Mouse (Mus musculus): Measurements from ENCODE around the gene Rpa1. TPM values are rescaled to one million over a fixed set of nuclear protein-coding genes. Genes with fewer than 3 reads are reported as not detected.

Rpa1 gene
- polyA plus RNA-seq, 1 experiment from 2014 or later = 100 TPM

DNA sequence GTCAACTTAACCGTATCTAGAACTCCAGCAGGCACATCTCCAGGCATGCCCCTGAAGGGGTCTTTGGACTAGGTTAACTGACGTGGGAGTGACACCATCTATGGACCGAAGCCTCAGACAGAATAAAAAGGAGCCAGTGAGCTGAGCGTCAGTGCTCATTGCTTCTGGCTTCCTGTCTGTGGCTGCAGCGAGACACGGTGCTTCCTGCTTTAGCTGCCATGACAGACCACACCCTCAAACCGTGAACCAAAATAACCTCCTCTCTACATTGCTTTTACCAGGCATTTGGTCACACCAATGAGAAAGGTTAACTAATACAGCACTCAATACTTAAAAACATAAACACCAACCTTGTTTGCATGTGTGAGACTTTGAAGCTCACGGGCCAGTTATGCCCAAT lies 11.4 kb downstream of the Rpa1 start:
- H3K9ac ChIP-seq (ENCODE audit: low read depth, low read length) = no peak overlapping the region
- H3K27me3 ChIP-seq (ENCODE audit: control insufficient read depth, insufficient read depth, low read length) = no peaks in the 10 kb centered on the region
- no peaks in the 10 kb centered on the region for H3K9me3 ChIP-seq (ENCODE audit: control insufficient read depth, low read length)
- no peaks in the 10 kb centered on the region for H3K36me3 ChIP-seq (ENCODE audit: control insufficient read depth, insufficient read depth, low read length)
- H3K4me1 ChIP-seq (replicated peaks; ENCODE audit: control insufficient read depth, insufficient read depth, low read length) = no peaks in the 10 kb centered on the region
- no peak overlapping the region for H3K4me3 ChIP-seq (ENCODE audit: low read depth, low read length)
- 81% methylated on average over 8 of the region's 8 CpGs for WGBS
- H3K4me2 ChIP-seq (replicated peaks; ENCODE audit: low read depth, low read length) = no peak overlapping the region
- DNase-seq (ENCODE audit: low spot score) (no peak), ATAC-seq (ENCODE audit: low FRiP score) (no peak)
- no peak overlapping the region for H3K27ac ChIP-seq (ENCODE audit: low read depth, low read length)

DNA sequence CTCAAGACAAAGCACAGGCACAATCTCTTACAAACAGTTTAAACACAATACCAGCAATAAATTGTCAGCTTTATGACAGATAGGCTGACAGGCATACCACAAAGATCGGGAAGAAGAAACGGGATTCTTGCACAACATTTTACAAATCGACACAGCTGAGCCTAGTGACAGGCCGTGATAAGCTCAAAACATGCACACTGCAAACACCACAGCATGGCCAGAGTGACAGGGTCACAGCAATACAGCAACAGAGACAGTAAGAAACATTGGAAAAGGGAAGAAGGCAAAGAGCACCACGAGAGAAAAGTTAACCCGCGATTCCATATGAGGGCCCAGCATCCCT lies 22.2 kb downstream of the Rpa1 start:
- DNase-seq (ENCODE audit: low spot score) = no peak
- H3K4me2 ChIP-seq (replicated peaks; ENCODE audit: low read depth, low read length) = no peak overlapping the region
- H3K4me3 ChIP-seq (ENCODE audit: low read depth, low read length) = no peak overlapping the region
- no peaks in the 10 kb centered on the region for H3K9me3 ChIP-seq (ENCODE audit: control insufficient read depth, low read length)
- H3K36me3 ChIP-seq (ENCODE audit: control insufficient read depth, insufficient read depth, low read length) = no peaks in the 10 kb centered on the region; the same call in 1 of the 2 replicates
- H3K9ac ChIP-seq (ENCODE audit: low read depth, low read length) = no peak overlapping the region
- no peaks in the 10 kb centered on the region for H3K4me1 ChIP-seq (replicated peaks; ENCODE audit: control insufficient read depth, insufficient read depth, low read length)
- no peak overlapping the region for H3K27ac ChIP-seq (ENCODE audit: low read depth, low read length)
- no peaks in the 10 kb centered on the region for H3K27me3 ChIP-seq (ENCODE audit: control insufficient read depth, insufficient read depth, low read length)
- no peak for ATAC-seq (ENCODE audit: low FRiP score)
- 93% methylated on average over 7 of the region's 7 CpGs for WGBS

DNA sequence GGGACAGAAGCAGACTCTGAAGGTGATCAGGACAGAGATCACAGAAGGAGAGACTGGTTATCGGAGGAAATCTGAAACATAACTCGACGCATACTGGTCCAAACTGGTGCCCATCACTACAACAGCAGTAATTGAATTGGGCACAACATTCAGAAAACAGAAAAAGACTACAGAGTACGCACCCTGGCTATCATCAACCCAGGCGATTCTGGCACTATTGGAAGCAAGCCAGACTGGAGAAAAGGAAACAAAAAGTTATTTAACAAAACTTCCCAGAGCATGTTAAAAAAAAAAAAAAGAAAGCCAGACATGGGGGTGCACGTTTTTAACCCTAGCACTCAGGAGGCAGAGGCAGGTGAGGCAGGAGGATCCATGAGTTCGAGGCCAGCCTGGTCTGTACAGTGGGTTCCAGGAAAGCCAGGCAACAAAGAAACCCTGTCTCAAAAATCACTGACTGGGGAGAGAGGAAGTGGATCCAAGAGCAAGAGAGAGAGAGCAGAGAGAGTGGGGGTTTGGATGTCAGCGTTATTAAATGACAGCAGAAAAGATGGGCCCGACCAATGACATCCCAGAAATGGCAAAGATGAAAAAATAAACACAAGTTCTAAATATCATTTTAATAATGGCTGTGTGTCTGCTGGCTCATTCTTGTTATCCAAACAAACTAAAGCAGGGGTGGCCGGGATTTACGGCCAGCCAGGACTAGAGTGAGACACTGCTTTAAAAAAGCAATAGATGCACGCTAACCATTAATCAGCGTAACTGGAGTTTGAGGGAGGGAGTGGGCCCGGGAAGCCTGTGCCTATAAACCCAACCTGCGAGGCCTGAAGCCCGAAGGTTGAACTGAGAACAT lies 22.8 kb downstream of the Rpa1 start:
- Histone ChIP-seq H3K27ac (ENCODE audit: low read depth, low read length) (no peak overlapping the region), H3K36me3 (ENCODE audit: control insufficient read depth, insufficient read depth, low read length) (no peaks in the 10 kb centered on the region; the same call in 1 of the 2 replicates), H3K4me3 (ENCODE audit: low read depth, low read length) (no peak overlapping the region), H3K4me1 (replicated peaks; ENCODE audit: control insufficient read depth, insufficient read depth, low read length) (no peaks in the 10 kb centered on the region), H3K4me2 (replicated peaks; ENCODE audit: low read depth, low read length) (no peak overlapping the region), H3K9me3 (ENCODE audit: control insufficient read depth, low read length) (no peaks in the 10 kb centered on the region), H3K27me3 (ENCODE audit: control insufficient read depth, insufficient read depth, low read length) (no peaks in the 10 kb centered on the region), H3K9ac (ENCODE audit: low read depth, low read length) (no peak overlapping the region)
- 88% methylated on average over 16 of the region's 16 CpGs for WGBS
- ATAC-seq (ENCODE audit: low FRiP score) (no peak), DNase-seq (ENCODE audit: low spot score) (no peak)

GRCm38 (mm10) chr11:75324433-75324832 lies 23.7 kb downstream of the Rpa1 start:
- H3K9me3 ChIP-seq (ENCODE audit: control insufficient read depth, low read length) = no peaks in the 10 kb centered on the region
- DNase-seq (ENCODE audit: low spot score) = no peak
- no peak overlapping the region for H3K4me2 ChIP-seq (replicated peaks; ENCODE audit: low read depth, low read length)
- H3K4me1 ChIP-seq (replicated peaks; ENCODE audit: control insufficient read depth, insufficient read depth, low read length) = no peaks in the 10 kb centered on the region
- H3K36me3 ChIP-seq (ENCODE audit: control insufficient read depth, insufficient read depth, low read length) = no peaks in the 10 kb centered on the region; the same call in 1 of the 2 replicates
- no peak for ATAC-seq (ENCODE audit: low FRiP score)
- 94% methylated on average over 2 of the region's 2 CpGs for WGBS
- H3K4me3 ChIP-seq (ENCODE audit: low read depth, low read length) = no peak overlapping the region
- no peak overlapping the region for H3K27ac ChIP-seq (ENCODE audit: low read depth, low read length)
- no peaks in the 10 kb centered on the region for H3K27me3 ChIP-seq (ENCODE audit: control insufficient read depth, insufficient read depth, low read length)
- no peak overlapping the region for H3K9ac ChIP-seq (ENCODE audit: low read depth, low read length)

GRCm38 (mm10) chr11:75323326-75323737 lies 24.8 kb downstream of the Rpa1 start:
- Histone ChIP-seq H3K27ac (ENCODE audit: low read depth, low read length) (no peak overlapping the region), H3K9ac (ENCODE audit: low read depth, low read length) (no peak overlapping the region), H3K36me3 (ENCODE audit: control insufficient read depth, insufficient read depth, low read length) (no peaks in the 10 kb centered on the region; the same call in 1 of the 2 replicates), H3K4me1 (replicated peaks; ENCODE audit: control insufficient read depth, insufficient read depth, low read length) (no peaks in the 10 kb centered on the region), H3K4me2 (replicated peaks; ENCODE audit: low read depth, low read length) (no peak overlapping the region), H3K4me3 (ENCODE audit: low read depth, low read length) (no peak overlapping the region), H3K9me3 (ENCODE audit: control insufficient read depth, low read length) (no peaks in the 10 kb centered on the region), H3K27me3 (ENCODE audit: control insufficient read depth, insufficient read depth, low read length) (no peaks in the 10 kb centered on the region)
- WGBS = 80% methylated on average over 8 of the region's 8 CpGs
- DNase-seq (ENCODE audit: low spot score) (no peak), ATAC-seq (ENCODE audit: low FRiP score) (no peak)

DNA sequence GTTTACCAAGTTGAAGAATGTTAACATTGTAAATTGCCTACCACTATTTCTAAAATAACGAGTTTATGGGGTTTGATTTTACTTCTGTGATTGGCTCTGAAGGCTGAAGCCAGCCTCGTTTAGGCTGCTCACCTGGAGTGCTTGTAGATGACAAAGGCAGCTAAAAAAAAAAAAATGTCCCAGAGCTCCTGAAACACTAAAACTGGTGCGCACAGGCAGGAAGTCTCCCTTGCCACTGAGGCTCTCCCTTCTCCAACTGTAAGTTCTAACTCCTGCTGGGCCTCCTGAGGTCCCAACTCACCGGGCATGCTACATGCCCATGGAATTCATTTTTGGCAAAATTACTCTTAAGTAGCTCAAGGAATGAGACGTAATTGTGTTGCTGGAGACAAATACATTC lies 28.9 kb downstream of the Rpa1 start:
- no peaks in the 10 kb centered on the region for H3K4me1 ChIP-seq (replicated peaks; ENCODE audit: control insufficient read depth, insufficient read depth, low read length)
- H3K27ac ChIP-seq (ENCODE audit: low read depth, low read length) = no peak overlapping the region
- no peak overlapping the region for H3K4me3 ChIP-seq (ENCODE audit: low read depth, low read length)
- DNase-seq (ENCODE audit: low spot score) (no peak), ATAC-seq (ENCODE audit: low FRiP score) (no peak)
- H3K27me3 ChIP-seq (ENCODE audit: control insufficient read depth, insufficient read depth, low read length) = no peaks in the 10 kb centered on the region
- WGBS = 84% methylated on average over 5 of the region's 5 CpGs
- no peak overlapping the region for H3K9ac ChIP-seq (ENCODE audit: low read depth, low read length)
- H3K36me3 ChIP-seq (ENCODE audit: control insufficient read depth, insufficient read depth, low read length) = no peaks in the 10 kb centered on the region
- H3K4me2 ChIP-seq (replicated peaks; ENCODE audit: low read depth, low read length) = no peak overlapping the region
- no peaks in the 10 kb centered on the region for H3K9me3 ChIP-seq (ENCODE audit: control insufficient read depth, low read length)

GRCm38 (mm10) chr11:75318351-75319221 lies 29.5 kb downstream of the Rpa1 start:
- H3K27ac ChIP-seq (ENCODE audit: low read depth, low read length) = no peak overlapping the region
- ATAC-seq (ENCODE audit: low FRiP score) (no peak), DNase-seq (ENCODE audit: low spot score) (no peak)
- no peak overlapping the region for H3K4me3 ChIP-seq (ENCODE audit: low read depth, low read length)
- no peaks in the 10 kb centered on the region for H3K9me3 ChIP-seq (ENCODE audit: control insufficient read depth, low read length)
- no peak overlapping the region for H3K9ac ChIP-seq (ENCODE audit: low read depth, low read length)
- no peaks in the 10 kb centered on the region for H3K27me3 ChIP-seq (ENCODE audit: control insufficient read depth, insufficient read depth, low read length)
- H3K4me2 ChIP-seq (replicated peaks; ENCODE audit: low read depth, low read length) = no peak overlapping the region
- 79% methylated on average over 14 of the region's 14 CpGs for WGBS
- H3K4me1 ChIP-seq (replicated peaks; ENCODE audit: control insufficient read depth, insufficient read depth, low read length) = no peaks in the 10 kb centered on the region
- no peaks in the 10 kb centered on the region for H3K36me3 ChIP-seq (ENCODE audit: control insufficient read depth, insufficient read depth, low read length)

DNA sequence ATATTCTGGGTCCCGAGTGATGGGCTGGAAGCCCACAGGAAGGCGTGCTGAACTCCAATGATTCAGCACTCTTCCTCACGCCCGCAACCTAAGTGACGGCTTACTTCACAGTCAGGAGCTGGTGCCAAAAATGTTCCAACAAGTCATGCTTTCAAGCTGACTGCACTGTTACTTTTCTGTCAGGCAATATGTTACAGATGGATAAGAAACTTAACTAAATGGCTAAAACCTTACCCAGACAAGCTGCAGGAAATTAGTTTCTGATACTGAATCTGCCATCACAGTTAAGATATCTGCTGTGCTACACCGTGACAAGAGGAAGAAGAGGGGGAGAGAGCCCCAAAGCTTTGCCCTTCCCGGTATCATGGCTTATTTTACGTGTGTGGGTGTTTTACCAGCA lies 34.3 kb downstream of the Rpa1 start:
- Histone ChIP-seq H3K9ac (ENCODE audit: low read depth, low read length) (no peak overlapping the region), H3K4me1 (replicated peaks; ENCODE audit: control insufficient read depth, insufficient read depth, low read length) (no peaks in the 10 kb centered on the region), H3K27ac (ENCODE audit: low read depth, low read length) (no peak overlapping the region), H3K27me3 (ENCODE audit: control insufficient read depth, insufficient read depth, low read length) (no peaks in the 10 kb centered on the region), H3K4me3 (ENCODE audit: low read depth, low read length) (no peak overlapping the region), H3K36me3 (ENCODE audit: control insufficient read depth, insufficient read depth, low read length) (0 out of 2 replicates have a peak, but pooled peaks cover 6% of the 10 kb centered on the region), H3K4me2 (replicated peaks; ENCODE audit: low read depth, low read length) (no peak overlapping the region), H3K9me3 (ENCODE audit: control insufficient read depth, low read length) (no peaks in the 10 kb centered on the region)
- WGBS = 96% methylated on average over 8 of the region's 8 CpGs
- DNase-seq (ENCODE audit: low spot score) (no peak), ATAC-seq (ENCODE audit: low FRiP score) (no peak)

All from hindbrain, embryonic 11.5 days (tissue).